Mouse (Mus musculus) megakaryocyte, embryonic 14.5 days (primary cell): ENCODE measurements around the gene Sart1.
"Not testable (repeated sequence)": the region's sequence is repeated elsewhere in the genome, so short reads cannot be mapped to it uniquely, and the experiment has no call there.

ENCODE experiments used
- FLI1 ChIP-seq: IDR thresholded peaks from 2 replicates; pipeline ENCODE4 v1.6.1; 2012; ENCODE audit warnings: low read length, inconsistent platforms, mixed read lengths
- GATA1 ChIP-seq: IDR thresholded peaks from 3 replicates; pipeline ENCODE4 v1.6.1; 2012; ENCODE audit warnings: mixed read lengths, low read length, inconsistent platforms, borderline replicate concordance

DNA sequence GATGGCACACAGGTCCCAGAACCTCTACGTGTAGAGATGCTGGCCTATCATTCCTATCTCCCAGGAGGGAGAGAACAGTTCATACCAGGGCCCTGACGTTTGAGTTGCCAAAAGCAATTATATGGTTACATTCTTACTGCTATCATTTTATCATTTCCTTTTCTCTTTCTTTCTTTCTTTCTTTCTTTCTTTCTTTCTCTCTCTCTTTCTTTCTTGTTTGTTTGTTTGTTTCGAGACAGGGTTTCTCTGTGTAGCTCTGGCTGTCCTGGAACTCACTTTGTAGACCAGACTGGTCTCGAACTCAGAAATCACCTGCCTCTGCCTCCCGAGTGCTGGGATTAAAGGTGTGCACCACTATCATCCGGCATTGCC lies 39.0 kb downstream of the Sart1 start, which contains the start of gene Cst6:
- TF ChIP-seq GATA1, FLI1: not testable (repeated sequence)
